Mouse (Mus musculus) layer of hippocampus, adult 11-12 months (tissue): ENCODE measurements around the gene Ddx1.
"Not testable (repeated sequence)": the region's sequence is repeated elsewhere in the genome, so short reads cannot be mapped to it uniquely, and the experiment has no call there.

ENCODE experiments used
- DNase-seq: peaks from one replicate; pipeline ENCODE4 v3.0.0; 2022; ENCODE audit warnings: low spot score

The Ddx1 gene

DNA sequence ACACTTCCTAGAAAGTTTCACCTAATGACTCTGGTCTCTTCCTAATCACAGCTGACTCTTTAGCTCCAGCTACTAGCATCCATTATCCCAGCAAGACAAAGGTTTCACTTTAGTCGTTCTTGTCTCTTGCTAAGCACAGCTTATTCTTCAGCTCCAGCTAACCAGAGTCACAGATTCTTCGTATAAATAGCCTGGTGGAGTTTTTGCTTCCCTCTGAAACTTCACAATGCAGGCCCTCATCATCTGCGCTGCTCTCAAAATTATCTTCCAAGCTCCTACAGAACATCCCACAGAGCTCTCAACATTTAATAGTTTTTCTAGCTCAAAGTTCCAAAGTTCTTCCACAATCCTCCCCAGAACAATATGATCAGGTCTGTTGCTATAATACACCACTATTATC, 43.3 kb downstream of the Ddx1 start:
- DNase-seq: no peak

DNA sequence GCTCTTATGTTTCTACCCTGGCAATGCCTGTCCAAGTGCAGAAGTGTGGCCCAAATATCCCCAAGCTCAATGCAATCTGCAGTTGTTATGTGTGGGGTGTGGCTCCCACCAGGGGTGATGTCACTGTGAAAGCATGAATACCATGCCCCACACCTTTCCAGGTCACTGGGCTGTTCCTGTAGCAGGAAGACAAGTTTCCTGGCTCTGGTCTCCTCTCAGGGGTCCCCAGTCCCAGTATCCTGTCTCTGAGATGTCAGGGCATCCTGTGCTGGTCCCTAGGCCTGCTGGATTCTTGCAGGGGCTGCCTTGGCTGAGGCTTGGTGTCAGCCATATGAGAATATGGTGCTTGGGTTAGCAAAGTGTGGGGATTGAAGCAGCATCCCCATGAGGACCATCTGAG, 46.7 kb downstream of the Ddx1 start:
- no peak for DNase-seq

DNA sequence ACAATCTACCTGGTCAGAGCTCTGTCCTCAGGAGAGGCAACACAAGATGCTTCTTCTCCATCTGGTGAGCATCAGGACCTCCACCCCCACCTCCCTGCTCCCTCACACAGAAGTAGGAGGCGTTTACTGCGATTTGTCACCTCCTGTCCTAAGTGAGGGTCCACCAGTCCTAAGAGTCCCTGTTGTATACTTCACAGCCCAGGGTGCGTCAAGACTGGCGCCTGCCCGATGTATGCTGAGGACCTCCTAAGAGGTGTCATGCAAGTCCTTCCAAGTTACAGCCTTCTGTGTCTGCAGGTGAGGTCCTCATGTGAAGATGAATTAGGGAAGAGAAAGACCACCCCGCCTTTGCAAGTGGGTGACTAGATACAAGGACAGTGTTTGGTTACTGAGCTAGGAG, 48.4 kb downstream of the Ddx1 start:
- DNase-seq: no peak

DNA sequence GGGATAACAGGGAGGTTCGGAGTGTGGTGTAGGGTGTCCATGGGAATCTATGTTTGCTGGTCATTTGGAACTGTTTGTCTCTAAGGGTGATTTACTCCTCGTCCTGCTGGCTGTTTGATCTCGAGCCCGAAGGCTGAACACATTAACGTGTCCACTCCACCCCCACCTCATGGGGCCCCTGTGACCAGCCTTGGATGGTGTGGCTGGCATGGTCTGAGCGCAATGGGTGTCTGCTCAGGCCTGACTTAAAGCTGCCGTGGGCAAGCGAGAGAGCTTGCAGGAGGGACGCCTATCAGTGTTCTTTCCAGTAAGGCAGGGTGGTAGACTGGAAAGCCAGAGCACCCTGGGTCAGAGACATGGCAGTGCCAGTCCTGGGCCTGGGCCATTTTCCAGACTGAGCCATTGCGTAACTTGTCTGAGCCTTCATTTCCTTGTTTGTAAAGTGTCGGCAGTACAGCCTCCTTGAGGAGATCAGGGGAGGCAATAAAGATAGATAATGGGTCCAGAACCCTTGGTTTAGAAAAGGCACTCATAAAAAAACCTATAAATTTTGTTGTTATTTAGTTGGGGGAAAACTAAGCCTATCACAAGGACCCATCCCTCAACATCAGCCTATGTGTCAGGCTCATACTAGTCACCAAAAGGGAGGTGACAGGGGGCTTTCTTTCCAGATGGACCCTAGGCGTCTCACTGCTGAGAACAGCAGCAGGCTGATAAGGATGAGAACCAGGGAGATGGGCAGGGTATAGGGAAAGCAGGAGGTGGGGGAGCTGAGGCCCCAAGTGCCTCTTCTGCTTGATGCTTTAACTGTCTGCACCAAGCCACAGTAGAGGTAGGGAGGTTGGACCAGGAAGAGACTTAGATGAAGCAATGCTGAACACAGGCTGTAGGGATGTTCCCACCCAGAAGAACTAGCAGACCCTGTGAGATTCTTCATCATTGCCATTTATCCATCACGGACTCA, 49.4 kb downstream of the Ddx1 start:
- DNase-seq: no peak

DNA sequence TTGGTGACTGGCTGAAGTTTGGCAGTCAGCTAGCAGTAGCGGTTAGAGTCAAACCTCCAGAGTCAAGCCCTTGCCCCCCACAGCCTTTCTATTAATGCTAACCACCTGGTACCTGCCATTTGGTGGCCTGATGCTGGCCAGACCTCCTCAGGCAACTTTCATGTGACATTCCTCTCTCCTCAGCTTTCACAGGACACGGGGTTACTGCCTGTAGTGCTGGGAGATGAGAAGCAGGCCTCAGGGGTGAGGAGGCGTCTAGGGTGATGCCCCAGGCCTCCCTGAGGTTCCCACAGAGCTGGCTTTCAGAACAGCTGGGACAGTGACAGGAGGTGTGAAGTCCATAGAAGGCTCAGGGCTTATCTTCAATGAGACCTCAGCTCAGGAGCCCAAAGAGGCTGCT, 50.9 kb downstream of the Ddx1 start:
- DNase-seq: no peak

DNA sequence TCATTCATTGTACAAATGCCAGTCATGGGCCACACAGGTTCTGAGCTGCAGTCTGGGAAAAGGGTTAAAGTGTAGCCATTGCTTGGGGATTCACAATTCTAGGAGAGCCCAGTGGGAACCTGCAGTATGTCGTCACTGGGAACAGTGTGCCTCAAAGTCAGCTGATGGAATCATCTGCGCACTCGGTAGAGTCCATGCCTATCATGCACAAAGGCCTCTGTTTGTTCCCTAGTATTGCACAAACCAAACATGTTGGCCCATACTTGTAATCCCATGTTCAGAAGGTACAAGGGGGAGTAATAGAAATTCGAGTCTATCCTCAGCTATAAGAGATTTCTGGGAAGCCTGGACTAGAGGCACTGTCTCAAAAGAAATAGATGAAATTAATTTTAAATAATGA, 52.9 kb downstream of the Ddx1 start:
- DNase-seq: no peak

DNA sequence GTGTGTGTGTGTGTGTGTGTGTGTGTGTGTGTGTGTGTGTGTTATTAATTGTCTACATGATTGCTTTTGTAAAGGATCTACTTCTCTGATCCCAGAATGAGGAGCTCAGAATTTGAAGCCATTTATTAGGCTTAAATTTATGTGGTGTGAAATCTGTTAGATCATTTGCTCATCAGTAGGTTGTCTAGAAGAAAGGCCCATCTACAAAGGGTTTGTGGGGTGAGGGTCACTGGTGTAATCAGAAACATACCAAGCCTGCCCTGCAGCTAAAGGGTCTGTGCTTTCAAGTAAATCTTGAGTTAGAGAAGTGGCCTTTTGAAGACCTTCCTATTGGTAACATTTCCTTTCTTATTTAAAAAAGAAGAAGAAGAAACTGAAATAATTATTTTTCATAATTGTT, 53.5 kb downstream of the Ddx1 start:
- DNase-seq: no peak

DNA sequence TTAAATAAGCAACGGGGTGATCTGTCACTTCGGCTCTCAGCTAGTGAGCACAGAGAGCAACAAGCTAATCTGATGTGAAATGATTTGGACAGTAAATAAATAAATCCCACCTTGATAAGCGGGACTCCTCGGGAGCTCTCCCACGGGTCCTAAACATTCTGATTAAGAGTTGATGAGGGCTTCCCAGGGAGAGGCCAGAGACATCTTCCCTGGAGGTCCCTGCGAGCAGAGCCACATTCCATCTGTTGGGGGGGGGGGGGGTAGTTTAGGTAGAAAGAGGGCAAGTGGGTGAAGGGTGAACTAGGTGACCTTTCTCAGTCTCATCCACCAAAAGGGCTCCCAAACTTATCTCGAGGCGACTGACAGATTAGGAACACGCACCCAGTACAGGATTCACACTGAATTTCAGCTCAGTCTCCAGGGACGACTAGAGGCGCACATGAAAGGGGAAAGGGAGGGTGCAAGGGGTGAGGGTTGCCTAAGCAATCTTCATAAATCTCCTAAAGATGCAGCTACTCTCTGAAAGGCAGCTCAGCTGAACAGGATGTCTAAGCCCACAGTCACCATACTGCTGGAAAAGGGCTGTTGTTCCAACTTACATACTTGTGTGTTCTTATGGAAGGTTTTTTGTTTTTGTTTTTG, 60.8 kb downstream of the Ddx1 start:
- DNase-seq: no peak

DNA sequence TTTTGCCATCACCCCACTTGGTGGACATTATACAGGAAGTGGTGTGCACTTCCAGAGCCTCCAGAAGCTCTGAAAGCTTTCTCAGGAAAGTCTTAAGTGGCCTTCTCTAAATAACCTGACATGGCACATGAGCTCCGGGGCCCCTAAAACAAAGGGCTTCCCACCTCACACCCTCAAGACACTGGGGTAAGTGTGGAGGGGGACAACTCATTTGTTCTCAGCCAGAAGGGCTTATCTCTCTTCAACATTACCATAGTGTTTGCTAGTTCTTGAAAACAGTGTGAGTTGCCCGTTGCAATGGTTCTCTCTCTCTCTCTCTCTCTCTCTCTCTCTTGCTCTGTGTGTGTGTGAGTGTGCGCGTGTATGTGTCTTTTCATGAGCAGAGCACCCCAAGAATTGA, 62.8 kb downstream of the Ddx1 start:
- no peak for DNase-seq

DNA sequence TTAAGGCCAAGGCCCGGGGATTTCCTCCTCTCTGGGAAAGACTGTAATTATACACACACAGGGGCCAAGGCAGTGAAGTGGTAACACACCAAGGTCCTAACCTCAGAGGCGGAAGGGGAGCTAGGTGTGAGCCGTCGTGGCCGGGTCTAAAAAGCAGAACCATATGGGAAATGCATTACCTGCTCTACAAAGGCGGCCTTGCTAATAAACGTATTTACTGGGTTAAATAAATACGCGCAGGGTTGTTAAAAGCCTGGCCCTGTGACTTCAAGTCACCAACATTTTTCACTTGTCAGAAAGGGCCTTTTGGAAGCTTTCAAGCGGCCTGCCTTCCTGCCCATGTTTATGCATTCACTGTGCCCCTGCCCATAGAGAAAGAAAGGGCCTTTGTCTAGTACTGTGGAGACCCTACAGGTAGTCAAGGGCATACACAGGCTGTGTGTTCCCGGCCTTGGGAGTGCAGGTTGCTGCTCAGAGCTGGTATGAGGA, 64.1 kb downstream of the Ddx1 start:
- no peak for DNase-seq

DNA sequence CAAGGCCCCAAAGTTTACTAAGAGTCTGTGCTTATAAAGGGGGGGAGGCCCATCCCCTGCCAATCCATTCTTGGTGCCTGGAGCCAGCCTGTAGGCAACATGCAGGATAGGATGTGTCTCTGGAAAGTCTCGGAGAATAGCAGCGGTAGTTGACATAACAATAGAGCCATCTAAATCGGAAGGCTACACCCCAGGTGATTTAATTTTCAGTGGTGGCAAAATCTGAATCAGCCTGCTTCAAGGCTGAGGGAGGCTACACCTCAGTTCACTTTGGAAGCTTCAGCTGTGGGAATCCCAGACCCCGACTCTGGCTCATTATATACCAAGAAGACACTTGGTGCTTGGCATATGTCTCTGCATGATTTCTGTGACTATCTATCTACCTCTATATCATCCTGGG, 64.9 kb downstream of the Ddx1 start:
- not testable (repeated sequence) for DNase-seq

DNA sequence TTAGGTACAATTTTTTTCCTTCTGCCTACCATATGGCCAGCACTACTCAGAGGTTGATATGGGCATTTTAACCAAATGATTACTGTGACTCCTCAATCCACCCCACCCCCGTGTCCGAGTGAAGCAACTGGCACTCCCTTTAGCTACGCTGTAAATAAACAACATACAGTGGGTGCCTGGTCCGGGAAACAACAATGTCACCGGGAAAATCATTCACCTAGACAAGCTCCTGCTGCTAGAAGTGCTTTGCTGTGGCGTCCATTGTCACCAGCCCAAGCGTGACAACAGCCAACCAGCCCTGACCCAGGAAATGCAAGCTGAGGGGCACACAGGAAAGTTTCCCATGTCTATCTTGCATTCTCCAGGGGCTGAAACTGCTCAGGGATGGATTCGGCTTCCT, 66.8 kb downstream of the Ddx1 start:
- no peak for DNase-seq

DNA sequence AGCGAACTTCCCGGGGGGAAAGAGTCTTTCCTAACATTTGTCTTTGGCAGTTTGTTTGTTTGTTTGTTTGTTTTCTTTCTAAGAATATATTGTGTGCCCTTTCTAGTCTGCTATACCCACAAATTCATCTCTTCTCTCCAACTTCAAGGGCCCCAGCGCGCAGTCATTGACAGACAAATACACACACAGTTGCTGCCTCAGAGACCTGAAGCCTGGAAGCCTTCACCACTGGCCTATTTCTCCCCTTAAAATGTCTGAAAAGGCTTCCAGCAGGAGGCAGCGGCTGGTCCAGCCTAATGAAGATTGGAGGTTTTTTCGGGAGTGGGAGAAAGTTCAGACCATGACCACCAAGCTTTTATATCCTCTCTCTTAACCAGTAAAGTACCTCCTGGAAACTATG, 67.3 kb downstream of the Ddx1 start:
- no peak for DNase-seq

DNA sequence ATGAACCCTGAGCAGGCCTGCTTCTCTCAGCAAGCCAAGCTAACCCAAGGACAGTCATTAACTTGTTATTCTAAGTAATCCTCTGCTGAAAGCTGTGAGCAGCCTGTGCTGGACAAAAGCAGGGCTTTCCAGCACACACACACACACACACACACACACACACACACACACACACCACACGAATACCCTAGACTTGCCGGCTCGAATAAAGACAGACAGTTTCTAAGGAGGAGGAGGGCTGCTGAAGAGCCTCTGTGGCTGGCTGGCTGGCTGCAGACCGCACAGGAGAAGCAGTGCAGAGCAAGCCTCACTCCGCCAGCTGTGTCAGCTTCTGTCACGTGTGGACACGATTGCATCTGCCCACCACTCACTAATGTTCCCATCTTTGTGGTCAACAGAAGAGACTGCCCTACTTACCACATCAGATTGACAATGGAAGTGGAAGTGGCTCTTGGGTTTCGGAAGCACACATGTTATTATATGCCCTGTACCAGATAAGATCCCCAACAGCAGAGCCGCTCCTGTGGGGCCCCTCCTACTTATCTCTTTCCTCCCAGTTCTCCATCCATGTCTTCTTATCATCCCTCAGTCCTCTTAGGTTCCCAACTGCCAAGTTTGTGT, 68.2 kb downstream of the Ddx1 start:
- DNase-seq: no peak

DNA sequence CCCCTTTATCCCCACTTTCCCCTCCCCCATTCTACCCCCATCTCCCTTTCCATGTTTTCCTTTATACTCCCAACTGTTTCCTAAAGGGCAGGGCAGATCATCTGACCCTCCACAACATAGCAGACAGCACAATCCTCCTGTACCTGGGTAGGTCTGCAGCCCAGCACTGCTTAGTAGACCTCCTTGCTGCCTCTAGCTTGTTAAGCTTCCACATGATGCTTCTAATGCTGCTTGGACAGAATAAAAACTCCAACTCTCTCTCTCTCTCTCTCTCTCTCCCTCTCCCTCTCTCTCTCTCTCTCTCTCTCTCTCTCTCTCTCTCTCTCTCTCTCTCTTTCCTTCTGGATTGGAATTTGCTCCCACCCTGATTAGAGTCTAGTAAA, 68.7 kb downstream of the Ddx1 start:
- no peak for DNase-seq

DNA sequence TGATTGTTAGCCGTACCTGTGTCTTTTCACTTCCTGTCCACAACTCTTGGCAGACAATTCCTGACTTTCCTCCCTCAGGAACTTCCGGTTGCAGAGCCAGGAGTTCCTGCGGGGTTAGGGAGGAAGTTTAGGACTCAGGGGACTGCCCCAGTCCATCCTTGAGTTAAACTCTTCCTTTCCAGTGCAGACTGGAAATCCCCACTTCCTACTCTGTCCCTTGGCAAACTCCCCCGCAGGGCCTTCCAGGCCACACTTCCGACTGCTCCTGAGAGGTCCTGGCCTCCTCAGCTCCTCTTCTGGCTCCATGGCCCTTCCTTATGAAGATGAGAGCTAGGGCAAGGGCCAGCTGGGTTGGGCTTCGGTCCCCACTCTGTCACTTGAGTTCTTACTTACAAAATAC, 71.4 kb downstream of the Ddx1 start:
- no peak for DNase-seq

DNA sequence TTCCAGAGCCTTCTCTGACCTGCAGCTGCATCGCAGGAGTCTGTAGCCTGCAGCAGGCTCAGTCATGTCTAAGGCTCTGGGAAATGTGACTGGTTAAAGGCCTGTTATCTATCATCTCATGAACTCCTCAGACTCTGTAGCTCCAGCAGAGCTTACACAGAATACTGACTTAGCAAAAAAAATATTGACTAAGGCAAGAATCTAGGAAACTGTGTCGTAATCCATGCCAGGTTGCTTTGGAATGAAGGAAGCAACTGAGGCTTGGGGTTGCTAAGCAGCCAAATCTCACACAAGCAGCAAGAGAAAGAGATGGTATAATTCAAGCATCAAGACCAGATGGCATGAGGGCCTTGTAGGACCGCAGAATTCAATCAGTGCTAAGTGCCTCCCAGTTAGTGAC, 72.1 kb downstream of the Ddx1 start:
- DNase-seq: peak; percentile 11

DNA sequence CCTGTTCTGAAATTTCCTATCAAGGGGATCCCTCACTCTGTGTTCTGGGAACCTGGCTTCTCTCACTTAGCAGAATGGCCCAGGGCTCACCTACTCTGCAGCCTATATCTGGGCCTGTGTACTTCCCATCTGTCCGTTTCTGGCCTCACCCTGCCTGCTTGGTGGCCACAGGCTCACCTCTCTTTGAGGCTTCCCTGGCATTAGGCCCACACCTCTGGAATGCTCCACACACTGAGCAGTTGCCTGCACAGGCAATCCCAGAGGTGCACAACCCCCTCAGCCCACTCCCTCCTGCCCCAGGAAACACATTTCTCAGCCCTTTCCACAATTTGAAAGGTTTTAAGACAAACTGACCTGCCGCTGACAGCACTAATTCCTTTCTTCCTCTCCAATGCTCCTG, 72.9 kb downstream of the Ddx1 start:
- DNase-seq: no peak

DNA sequence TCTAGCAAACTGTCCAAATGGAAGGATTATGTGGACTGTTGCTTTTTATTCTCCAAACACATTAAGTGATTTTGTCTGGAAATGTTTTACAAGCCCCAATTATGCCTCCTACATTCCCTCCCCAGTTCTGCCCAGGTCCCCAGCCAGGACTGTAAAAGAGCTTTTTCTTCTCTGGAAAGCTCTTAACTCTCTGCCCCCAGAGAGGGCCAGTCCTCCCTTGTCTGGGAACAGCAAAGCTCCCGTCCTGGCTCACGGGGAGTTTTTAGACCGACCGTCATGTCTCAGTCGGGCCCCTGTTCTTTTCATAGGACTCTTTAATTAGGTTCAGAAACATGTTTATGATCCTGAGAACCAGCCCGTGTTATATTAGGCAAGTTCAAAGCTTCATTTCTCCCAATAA, 75.0 kb downstream of the Ddx1 start:
- no peak for DNase-seq

DNA sequence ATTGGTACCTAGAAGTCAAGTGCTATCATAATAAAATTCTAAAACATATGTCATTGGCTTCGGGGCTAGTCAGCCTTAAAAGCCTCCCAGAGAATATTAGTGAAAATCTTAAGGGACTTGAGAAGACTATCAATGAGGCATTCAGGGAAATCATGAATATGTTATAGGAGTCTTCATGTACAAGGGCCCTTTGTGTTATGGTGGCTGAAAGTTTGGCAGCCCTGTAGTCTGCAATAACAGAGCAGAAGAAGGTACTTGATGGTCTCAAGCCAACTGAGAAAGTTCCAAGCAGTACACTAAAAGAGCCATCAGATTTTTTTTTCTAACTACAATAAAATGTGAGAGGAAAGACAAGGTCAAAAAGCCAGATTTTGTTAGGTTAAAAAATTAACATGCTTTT, 80.9 kb downstream of the Ddx1 start:
- DNase-seq: no peak

DNA sequence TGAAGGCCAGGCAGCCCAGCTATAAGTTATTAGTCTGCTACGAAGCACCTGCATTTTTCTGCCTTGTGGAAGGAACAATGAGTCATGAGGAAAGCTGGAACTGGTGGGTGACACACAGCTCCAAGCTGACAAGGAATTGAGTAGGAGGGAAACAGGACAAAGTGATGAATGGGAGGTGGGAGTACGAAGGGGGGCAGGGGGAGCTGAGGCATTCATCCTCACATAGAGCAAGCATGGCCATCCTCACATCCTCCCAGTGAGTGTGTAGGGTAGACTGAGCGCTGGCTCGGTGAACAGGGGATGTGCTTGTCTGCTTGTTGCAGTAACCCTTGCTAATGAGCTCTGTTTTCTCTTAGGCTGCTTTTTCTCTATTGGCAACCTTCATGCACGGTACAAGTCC, 81.9 kb downstream of the Ddx1 start:
- peak; percentile 24 for DNase-seq
